Mouse (Mus musculus): ENCODE measurements at regions not wholly inside any gene's neighbourhood (a gene's known extent, or its start where the extent isn't known, plus 50 kb on each side); places are given as distances from the start of the nearest gene placed in this dataset.

DNA sequence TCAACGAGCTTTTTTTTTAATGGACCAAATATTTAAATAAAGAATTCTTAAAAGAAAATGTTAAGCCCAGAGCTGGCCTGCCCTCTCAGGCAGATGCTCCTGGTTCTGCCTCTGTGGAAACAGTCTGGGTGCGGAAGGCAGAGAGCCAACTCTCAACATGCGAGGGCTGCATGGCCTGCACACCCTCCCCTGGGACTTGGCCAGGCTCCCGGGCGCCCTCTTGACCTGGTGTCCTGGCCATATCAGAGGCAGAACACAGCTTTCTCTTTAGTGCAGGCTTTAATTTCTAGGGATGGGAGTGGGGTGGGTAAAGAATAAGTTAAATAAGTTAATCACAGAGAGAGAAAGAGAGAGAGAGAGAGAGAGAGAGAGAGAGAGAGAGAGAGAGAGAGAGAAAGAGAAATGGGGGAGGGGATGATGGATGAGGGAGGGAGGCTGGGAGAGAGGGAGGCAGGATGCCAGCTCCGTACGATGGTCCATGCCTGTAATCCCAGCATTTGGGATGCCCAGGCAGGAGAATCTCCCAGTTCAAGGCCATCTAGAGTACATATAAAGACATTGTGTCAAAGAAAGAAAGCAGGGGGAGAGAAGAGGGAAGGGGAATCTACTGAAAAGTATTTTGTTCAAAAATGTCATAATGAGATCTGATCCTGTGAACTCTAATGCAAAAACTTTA is 123.2 kb upstream of the Plekha5 start:
- in situ Hi-C loops (cut with MboI, MseI), result no loop called here

DNA sequence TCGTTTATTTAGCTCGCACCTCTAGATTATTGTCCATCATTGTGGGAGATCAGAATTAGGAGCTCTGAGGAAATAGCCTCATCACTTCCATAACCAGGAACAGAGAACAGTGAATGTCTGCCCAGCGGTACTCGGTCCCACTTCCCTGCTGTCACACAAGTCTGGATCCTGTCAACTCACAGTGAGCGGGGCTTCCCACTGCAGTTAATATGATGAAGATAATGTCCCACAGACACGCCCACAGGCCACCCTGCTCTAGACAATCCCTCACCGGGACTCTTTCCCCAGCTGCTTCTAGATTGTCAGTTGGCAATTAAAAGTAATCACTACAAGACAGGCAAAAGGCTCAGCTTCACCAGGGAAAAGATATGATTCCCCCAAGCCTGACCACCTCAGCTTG is 124.2 kb upstream of the Plekha5 start:
- in situ Hi-C loops (cut with MboI, MseI), result no loop called here

DNA sequence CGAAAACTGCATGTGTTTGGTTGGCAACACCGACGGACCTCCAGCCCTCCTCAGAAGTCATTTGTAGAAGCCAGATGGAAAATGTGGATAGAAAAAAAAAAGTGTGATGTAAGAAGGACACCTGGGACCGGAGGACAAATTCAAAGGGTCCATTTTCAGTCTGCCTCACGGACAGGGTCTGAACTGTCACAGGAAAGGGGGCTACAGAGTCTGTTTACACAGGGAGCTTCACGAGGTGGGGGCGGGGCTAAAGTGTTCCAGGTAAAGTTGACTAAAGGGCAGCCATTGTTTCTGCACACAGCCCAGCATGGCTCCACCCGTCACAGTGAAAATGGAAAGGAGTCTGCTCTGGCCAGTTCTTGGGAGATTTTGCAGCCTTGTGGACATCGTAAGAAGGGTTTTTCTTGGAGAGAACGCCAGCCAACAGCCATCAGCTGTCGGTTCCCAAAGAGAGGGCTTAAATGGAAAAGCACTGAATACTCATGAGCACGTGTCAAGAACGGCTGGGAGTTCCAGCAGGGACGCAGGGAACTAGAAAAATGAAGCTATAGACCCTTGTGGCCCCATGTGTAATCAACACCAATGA is 125.8 kb upstream of the Plekha5 start:
- in situ Hi-C loops (cut with MboI, MseI), result no loop called here

DNA sequence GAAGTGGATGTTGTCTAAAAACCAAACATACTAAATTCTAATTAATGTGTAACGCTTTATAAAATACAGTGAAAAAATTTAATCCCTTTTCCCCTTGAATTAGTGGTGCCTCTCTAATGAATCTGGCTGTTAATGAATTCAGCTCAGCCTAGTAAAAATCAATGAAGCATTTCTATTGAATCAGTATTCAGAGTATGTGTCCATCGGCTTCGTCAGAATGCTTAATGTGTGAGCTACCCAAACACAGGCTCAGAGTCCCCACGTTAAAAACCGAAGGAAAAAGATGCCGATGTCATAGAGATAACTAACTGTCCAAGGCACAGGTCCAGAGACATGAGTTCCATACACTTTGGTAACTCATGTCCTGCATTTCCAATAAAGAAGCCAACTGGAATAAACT is 126.3 kb upstream of the Plekha5 start:
- in situ Hi-C loops (cut with MboI, MseI), result no loop called here

DNA sequence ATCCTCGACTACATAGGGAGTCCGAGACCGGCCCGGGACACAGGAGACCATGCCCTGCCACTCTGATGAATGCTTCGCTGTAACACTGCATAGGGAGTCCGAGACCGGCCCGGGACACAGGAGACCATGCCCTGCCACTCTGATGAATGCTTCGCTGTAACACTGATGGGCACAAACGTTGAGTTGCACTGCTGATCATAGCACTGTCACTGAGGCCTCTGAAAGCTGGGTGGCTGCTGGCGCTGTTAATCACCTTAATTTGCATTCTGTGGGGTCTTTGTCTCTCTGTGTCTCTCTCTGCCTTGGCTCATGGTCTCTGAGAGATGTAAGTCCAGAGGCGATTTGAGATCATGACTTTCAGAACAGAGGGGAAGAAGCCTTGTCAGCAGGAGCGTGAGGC is 133.7 kb upstream of the Plekha5 start:
- in situ Hi-C loops (cut with MboI, MseI), result no loop called here

DNA sequence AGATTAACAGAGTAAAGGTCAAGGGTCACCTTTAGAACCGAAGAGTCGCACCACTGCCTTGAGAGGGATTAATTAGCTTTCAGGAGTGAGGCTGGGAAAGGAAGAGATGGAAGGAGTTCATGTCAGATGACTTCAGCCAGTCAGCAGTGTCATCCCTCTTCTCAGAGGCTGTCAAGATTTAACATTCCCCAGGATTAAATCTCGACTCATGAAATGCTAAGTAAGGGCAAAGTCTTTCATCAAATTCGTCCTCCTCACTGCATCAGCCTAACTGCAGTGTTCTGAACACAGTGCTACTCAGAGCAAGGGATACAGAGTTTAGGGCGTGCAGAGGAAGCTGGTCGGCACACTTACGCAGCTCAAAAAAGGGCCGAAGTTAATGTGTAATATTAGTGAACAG is 135.1 kb upstream of the Plekha5 start:
- in situ Hi-C loops (cut with MboI, MseI), result no loop called here

DNA sequence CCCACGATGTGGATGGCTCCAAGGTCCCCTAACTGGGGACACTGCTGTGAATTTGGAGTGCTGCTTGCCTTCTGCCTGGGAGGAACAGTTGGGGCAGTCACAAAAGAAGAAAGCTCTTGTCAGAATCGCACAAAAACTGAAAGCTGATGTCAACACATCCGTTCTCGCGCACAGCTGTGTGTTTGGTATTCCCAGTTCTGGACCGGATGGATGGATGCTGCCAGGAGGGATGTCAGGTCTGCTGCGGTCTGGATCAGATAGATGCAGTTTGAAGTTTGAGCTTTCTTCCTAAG is 141.6 kb upstream of the Plekha5 start:
- in situ Hi-C loops (cut with MboI, MseI), result no loop called here

DNA sequence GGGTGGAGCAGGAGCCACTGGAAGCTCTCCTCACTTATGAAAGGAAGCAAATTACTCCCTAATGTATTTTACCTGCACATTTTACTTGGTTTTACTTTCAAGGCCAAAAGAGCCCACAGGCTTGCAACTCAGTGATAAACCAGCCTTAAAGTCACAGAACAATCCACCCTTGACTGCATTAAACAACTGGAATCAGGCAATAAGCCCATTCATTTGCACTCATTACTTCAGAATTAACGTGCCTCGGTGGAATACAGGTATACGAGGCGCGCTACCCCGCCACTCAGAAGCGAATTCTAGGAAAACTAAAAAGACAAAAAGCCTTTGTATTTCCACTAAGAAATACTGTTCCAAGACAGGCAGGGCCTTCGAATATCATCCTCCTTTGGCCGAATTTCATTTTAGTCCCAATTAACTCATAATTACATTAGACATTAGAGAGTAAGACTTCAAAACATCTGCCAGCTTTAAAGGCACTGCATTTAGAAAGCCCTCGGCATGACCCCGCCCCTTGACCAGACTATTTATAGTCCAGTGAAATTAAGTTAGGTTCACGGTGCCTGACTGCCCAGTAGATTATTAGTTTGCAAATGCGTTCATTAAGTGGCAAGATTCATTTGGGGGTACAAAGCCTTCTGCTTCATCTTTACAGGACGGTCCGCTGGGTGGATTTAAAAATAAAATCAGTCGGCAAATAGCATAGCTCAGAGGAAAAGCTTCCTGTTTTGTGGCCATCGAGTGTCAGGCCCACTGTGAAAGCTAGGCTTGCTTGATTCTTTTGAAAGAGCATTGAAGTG is 142.2 kb upstream of the Plekha5 start:
- in situ Hi-C loops (cut with MboI, MseI), result no loop called here

DNA sequence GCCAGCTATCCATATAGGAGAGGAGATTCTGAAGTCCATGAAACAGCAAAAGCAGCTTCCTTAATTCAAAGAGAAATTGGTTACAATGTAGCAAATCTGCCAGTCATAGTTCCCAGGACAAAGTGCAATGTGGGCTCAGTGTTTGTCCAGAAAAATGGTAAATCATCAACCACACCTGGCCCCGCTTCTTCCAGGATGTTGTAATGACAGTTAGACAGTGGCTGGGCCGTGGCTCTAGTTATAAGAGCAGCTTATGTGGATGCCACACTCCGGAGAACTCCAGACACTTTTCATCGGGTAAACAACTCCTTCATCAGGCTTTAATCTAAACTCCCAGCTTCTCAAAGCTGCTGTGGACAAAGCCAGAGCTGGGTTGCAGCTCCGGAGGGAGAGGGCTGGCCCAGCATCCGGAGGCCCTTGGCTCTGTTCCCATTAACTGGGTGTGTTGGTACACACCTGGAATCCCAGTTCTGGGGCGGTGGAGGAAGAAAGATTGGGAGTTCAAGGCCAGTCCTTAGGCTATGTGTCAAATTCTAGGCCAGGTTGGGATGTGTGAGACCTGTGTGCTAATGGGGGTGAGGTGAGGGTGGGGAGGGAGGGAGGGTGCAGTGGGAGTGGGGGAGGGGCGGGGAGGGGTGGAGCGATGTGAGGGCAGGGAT is 142.9 kb upstream of the Plekha5 start:
- in situ Hi-C loops (cut with MboI, MseI), result no loop called here

DNA sequence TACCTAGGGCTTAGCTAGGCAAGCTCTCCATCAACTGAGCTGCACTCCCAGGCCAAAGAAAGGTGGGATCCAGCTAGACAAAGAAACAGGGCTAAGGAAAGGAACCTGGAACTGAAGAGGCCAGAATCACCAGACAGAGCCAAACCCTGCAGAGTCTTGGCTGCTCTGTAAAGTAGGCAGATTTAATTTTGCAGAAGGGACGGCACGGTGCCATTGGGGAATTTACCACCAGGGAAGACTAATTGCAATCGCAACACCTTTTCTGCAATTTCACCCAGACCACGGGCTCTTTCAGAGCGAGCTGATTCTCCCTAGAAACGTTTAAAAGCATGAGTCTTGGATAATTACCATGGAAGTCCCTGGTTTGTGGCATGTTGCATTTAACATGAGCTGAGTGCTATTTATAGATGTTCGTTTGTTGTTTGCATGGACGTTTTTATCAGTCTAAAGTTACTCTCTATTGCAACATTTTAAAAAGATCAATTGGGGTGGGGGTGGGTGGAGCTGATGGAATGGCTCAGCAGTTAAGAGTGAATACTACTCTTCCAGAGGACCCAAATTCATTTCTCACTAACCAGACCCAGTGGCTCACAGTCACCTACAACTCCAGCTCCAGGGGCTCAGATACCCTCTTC is 144.0 kb upstream of the Plekha5 start:
- in situ Hi-C loops (cut with MboI, MseI), result no loop called here

DNA sequence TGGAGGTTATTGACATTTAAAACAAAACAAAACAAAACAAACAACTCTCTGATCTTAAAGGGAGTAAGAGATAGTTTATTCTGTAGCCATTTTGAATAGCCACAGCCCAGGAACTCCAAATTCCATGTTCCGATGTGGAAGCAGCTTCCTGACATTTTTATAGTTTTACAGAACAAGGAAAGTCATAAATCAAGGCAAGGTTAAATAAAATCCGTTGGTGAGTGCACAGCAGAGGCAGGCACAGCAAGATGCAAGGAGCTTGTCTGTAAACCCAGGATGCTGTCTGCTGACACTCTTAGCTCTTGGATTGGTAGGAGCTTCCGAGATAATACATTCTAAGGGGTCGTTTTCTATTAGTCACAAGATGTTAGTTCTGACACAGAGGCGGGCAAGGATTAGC is 145.1 kb upstream of the Plekha5 start:
- in situ Hi-C loops (cut with MboI, MseI), result no loop called here

DNA sequence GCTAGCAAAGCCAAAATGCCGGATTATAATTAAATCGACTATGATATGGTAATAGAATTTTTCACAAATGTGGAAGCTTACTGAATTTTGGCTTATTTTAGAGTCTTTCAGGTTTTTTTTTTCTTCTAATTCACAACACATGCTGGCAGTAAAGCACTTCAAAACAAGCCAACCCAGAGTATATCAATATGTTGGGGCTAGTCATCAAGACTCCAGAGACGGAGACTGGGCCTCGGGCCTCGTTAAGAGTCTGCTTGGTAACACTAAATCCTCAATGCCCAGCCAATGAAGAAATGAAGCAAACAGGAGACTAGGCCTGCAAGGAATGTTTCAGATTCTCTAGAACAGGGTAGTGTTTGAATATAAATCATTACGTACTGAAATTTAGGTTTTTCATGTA is 153.3 kb upstream of the Plekha5 start:
- in situ Hi-C loops (cut with MboI, MseI), result no loop called here

DNA sequence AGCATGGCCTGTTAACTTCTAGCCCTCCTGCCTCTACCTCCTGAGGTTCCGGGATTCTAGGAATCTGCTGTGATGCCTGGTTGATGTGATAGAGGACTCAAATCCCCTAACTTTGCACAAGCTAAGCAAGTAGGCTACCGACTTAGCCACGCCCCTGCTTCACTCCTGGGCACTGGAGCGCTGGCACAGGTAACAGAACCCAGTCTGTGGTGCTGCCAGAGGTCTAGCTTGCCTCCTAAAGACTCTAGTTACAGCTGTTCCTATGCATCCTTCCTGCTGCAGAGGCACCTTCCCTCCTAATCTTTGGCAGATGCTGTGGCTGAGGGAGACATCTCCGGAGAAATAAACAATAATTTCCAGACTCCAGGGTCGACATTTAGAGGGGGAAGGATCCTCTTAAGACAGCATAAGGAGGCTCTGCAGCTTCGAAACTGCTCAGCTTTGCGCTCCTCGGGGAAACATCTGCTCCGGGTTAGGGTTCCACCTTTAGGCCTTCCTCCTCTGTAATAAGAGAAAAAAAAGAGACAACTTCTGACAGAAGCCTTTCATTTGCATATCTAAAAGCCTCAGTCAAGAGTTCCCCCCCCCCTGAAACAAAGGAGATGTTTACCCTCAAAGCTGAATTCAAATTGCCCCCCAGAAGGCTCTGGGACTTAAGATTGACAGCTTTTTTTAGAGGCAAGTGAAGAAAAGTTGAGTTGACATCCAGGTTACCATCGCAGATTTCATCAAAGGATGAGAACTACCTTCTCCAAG is 155.4 kb upstream of the Plekha5 start:
- in situ Hi-C loops (cut with MboI, MseI), result no loop called here

DNA sequence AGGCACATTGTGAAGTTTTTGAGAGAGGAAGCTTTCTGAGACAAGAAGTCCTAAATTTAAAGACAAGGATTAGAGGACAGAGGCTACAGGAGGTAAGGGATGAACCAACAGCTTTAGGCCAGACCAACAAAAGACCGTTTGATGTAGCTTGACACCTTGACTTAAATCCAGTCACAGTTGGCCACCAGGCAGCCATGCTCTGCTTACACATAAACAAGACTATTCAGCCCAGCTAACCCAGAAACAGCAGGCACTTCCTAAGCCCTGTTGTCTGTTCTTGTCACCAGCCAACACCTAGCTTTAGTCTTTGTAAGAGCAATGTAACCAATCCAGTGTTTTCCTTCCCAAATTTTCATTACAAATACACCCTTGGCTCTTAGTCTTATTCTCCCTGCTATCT is 159.9 kb upstream of the Plekha5 start:
- in situ Hi-C loops (cut with MboI, MseI), result no loop called here

DNA sequence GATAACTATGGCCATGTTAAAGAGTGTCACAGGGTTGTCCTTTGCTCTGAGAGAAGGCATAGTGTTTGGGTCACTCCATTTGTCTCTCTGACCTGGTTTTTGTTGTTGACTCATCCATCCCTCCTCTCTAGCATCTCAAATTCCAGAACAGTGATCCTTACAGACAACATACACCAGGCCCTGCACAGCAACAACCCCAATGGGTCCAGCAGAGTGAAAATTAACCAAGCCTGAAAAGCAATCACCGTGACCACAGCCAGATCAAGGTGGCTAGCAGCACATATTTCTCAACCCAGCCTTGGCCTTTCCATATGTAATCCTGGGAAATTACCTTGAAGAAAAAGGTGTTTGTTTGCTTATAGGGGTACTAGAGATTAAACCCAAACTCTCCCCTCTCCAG is 162.0 kb upstream of the Plekha5 start:
- in situ Hi-C loops (cut with MboI, MseI), result no loop called here

DNA sequence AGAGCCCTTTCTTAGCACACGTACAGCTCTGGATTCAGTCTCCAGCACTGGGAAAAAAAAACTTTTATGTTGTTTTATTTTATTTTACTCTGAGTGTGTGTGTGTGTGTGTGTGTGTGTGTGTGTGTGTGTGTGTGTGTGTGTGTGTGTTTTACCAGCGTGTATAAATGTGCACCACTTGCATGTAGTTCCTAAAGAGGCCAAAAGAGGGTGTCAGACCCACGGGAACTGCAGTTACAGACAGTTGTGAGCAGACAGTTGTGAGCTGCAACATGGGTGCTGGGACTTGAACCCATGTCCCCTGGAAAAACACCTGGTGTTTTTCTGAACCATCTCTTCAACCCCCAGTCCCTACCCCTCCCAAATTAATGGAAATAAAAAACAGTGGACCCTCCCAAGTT is 165.1 kb upstream of the Plekha5 start:
- in situ Hi-C loops (cut with MboI, MseI), result no loop called here

DNA sequence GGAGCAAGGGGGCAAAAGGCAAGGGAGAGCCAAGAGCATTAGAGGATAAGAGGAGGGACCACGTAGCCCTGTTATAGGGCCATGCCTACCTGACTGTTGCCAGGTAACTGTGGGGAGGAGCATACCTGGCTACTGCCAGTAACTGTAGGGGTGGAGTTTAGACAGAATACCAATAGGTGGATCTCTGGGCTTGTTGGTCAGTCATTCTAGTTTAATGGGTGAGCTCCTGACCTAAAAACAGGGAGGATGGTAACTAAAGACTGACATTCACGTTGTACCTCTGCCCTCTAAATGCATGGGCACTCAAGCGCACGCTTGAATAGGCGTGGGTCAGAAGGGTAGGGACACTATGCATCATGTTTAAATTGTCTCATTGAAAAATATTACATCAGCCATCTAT is 165.8 kb upstream of the Plekha5 start:
- in situ Hi-C loops (cut with MboI, MseI), result no loop called here

DNA sequence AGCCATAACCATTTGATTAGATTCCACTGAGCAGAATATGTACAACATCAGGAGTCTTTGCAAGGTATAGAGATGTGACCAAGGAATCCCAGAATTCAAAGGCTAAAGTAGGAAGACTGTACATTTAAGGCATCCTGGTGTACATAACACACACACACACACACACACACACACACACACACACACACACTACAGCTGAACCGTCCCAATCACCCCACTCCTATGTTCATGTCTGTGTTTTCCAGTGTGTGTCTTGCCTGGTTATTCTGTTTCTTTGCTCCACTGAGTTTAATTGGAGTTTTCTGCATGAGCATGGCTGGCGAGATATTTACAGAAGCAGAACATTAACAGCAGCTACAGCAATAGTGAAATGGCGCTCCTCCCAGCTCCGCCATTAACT is 172.3 kb upstream of the Plekha5 start:
- in situ Hi-C loops (cut with MboI, MseI), result no loop called here

DNA sequence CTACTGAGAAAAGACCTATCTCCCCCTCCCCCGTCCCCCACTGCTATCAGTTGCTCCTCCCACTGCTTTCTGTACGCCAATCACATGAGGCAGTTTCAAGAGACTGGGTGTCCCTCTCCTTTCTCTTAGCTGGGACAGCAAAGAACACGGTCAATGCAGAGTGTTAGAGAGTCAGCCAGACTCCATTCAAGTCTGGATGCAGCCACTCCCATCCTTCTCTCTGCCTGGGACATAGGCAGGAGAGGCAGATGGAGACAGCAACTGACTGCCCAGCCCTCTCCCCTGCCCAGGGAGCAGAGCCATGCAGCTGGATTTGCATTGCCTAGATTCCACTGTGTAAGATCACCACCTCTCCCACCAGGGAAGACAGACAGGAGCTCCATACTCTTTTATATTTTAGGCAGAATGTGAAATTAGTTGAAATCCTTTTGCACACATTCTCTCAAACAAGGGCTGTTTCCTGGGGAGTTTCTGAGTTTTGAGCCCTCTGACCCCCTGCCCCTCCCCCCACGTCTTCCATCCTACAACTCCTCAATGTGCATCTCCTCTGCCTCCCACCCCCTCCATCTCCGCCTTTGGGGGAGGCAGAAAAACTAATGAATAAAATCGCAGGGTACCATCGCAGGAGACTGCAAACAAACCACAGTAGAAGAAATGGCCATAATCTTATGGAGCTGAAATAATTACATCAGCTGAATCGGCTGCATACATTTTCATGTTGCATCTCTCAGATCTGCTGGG is 180.3 kb upstream of the Plekha5 start:
- in situ Hi-C loops (cut with MboI, MseI), result no loop called here

DNA sequence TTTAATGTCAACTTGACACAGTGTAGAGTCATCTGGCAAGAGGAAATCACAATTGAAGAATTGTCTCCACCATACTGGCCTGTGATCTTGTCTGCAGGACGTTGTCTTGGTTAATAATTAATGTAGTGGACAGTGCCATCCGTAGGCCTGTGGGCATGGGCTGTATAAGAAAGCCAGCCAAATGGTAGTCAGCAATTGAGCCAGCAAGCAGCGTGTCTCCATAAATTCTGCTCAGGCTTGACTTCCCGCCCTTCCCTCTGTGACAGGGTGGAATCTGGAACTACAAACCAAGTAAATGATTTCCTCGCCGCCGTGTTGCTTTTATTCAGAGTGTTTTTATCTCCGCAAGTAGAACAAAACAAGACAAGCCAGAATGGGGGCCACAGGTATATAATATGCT is 184.5 kb upstream of the Plekha5 start:
- in situ Hi-C loops (cut with MboI, MseI), result no loop called here

DNA sequence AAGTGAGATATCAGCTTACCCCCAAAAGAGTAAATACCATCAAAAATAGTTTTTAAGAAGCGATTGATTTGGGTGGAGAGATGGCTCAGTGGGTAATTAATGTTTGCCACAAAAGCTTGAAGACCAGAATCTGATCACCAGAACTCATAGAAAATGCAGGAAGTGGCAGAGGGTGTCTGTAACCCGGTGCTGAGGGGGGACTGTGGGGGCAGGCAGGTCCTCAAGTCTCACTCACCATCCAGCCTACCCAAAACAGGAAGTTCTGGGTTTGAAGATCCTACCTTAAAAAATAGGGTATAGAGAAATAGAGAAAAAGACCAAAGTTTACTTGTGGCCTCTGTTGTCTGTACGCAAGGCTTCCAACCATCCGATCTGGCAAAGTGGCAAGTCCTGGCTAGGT is 190.3 kb upstream of the Plcz1 start:
- in situ Hi-C loops (cut with MboI, MseI), result no loop called here
